Mouse (Mus musculus) kidney, embryonic 16.5 days (tissue): ENCODE measurements around the gene Ccdc80. TPM values are rescaled to one million over a fixed set of nuclear protein-coding genes. Genes with fewer than 3 reads are reported as not detected.

Source experiments
- ATAC-seq: fragments of 200-750 bp; cut with Nextera tagmentation; 2 replicates; pipeline ENCODE4 v1.8.0; 2017; ENCODE audit warnings: moderate TSS enrichment; ENCODE audit not compliant: low FRiP score, low TSS enrichment
- H3K27ac ChIP-seq: fragments of 300-500 bp; sonication (generic); 2 replicates; pipeline ENCODE4 v1.5.1; 2014; ENCODE audit warnings: low read length
- H3K27me3 ChIP-seq: fragments of 300-500 bp; sonication (generic); 2 replicates; pipeline ENCODE4 v1.6.1; 2014; ENCODE audit warnings: low read length, control low read depth, mixed read lengths; ENCODE audit not compliant: insufficient read depth
- H3K36me3 ChIP-seq: fragments of 300-500 bp; sonication (generic); 2 replicates; pipeline ENCODE4 v1.6.1; 2014; ENCODE audit warnings: low read length, control low read depth, mixed read lengths; ENCODE audit not compliant: insufficient read depth
- H3K4me1 ChIP-seq: fragments of 300-500 bp; sonication (generic); 2 replicates; pipeline ENCODE4 v1.6.1; 2014; ENCODE audit warnings: low read length, control low read depth, mixed read lengths; ENCODE audit not compliant: insufficient read depth
- H3K4me2 ChIP-seq: fragments of 300-500 bp; sonication (generic); replicated peaks from 2 replicates; pipeline ENCODE4 v1.6.1; 2014; ENCODE audit warnings: low read depth, low read length
- H3K4me3 ChIP-seq: fragments of 300-500 bp; sonication (generic); 2 replicates; pipeline ENCODE4 v1.5.1; 2014; ENCODE audit warnings: mild to moderate bottlenecking, low read length
- H3K9ac ChIP-seq: fragments of 300-500 bp; sonication (generic); replicated peaks from 2 replicates; pipeline ENCODE4 v1.6.1; 2014; ENCODE audit warnings: low read length
- H3K9me3 ChIP-seq: fragments of 300-500 bp; sonication (generic); 2 replicates; pipeline ENCODE4 v1.6.1; 2016; ENCODE audit warnings: low read length, control low read depth
- WGBS: fragments of 180-500 bp; shearing (Covaris S2); extraction: QIAGEN DNeasy Blood & Tissue Kit; methylation state at CpG from one replicate; pipeline ENCODE4 v1.1.7; 2014; 5-methylcytosine and 5-hydroxymethylcytosine counted together
- polyA plus RNA-seq: library from polyadenylated mRNA; unstranded; fragments of >200 nt; fragmentation: Nextera tagmentation; extraction: Ambion mirVana; gene quantifications from 2 replicates; pipeline ENCODE4 v1.2.1, GENCODE M21; 2015

Ccdc80 gene
- polyA plus RNA-seq = 112 and 114 TPM in 2 replicates

DNA sequence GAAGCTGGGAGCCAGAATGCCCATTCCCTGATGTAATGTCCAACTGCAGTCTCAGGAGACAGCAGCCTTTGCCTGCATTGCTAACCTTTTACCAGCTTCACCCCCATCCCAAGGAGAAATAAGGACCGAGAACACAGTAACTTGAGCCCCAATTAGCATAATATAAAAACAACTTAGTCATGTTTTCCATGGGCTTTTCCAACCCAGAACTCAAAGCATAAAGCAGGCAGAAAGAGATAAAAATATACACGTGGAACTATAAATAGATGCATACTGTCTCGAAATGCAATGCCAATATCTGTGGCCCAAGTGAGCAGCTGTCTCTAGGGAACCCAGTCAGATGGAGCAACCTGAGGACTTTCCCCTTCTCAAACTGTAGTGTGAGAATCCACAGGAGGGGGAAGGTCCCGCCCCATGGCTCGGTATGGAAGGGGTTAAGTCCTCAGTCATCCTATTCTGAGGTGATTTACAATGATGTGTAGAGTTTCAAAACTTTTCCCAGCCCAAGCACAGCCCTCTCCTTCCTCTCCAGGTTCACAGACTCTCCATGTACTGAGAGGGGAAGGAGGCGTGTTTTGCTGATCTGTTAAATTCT lies at the start of gene Ccdc80:
Ccdc80 (plus strand) TSS at position 266 of the 595 bp plus-strand sequence.
- Histone ChIP-seq H3K27me3 (no peaks in the 10 kb centered on the region), H3K4me2 (peak within 1 kb of the TSS; percentile 57), H3K36me3 (no peaks in the 10 kb centered on the region), H3K9me3 (no peaks in the 10 kb centered on the region), H3K4me1 (peaks cover 28% of the 10 kb centered on the region), H3K9ac (peak within 1 kb of the TSS; percentile 67), H3K27ac (peak within 1 kb of the TSS; percentile 90), H3K4me3 (peak within 1 kb of the TSS; percentile 52)
- WGBS = 3% methylated on average over 6 of the region's 6 CpGs
- ATAC-seq = peak; percentile 83

DNA sequence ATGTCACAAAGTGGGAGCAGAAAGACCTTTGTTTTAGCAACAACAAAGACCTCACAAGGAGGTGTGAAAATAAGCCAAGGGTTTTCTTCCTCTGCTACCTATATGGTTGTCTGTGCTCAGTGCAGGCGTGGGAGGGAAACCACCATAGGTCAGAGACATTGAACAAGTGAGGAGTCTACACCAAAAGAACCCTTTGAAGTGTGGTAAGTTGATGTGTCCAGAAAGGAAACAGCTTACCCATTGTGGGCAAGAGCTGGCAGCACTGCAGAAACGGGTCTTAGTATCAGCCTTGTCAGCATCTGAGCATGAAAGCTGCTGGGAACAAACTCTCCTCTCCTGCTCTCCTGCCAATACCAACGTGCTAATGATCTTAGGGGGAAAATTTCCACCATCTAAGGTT lies 48.4 kb upstream of the Ccdc80 start:
- no peaks in the 10 kb centered on the region for H3K9me3 ChIP-seq
- no peak overlapping the region for H3K27ac ChIP-seq

DNA sequence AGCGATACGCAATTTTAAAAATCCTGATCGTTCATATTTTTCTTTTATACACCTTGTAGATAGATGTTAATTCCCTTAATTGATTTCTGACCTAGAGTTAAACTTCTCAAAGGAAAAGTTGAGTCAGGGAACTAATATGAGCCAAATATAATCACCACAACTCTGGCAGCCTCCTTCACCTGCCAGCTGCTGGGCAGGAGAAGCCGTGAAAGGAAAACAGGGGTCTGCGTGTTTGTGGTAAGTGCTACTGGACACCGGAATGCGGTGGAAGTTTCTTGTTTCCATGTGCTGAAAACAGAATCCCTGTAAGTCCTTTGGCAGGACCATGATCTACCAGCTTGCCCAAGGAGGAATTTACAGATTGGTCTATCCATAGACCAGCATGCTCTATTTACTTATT lies 36.0 kb upstream of the Ccdc80 start:
- Histone ChIP-seq H3K9me3 (no peaks in the 10 kb centered on the region), H3K9ac (no peak overlapping the region), H3K4me3 (no peak overlapping the region), H3K4me2 (no peak overlapping the region), H3K27ac (no peak overlapping the region), H3K27me3 (no peaks in the 10 kb centered on the region), H3K36me3 (no peaks in the 10 kb centered on the region), H3K4me1 (no peaks in the 10 kb centered on the region)
- 89% methylated on average over 7 of the region's 7 CpGs for WGBS
- ATAC-seq = no peak

More for the DNA sequence above, 48.4 kb upstream of the Ccdc80 start:
- Histone ChIP-seq H3K36me3 (no peaks in the 10 kb centered on the region), H3K4me1 (no peaks in the 10 kb centered on the region), H3K4me3 (no peak overlapping the region), H3K4me2 (no peak overlapping the region), H3K9ac (no peak overlapping the region), H3K27me3 (no peaks in the 10 kb centered on the region)
- ATAC-seq = no peak
- WGBS = 41% methylated on average over 3 of the region's 3 CpGs

DNA sequence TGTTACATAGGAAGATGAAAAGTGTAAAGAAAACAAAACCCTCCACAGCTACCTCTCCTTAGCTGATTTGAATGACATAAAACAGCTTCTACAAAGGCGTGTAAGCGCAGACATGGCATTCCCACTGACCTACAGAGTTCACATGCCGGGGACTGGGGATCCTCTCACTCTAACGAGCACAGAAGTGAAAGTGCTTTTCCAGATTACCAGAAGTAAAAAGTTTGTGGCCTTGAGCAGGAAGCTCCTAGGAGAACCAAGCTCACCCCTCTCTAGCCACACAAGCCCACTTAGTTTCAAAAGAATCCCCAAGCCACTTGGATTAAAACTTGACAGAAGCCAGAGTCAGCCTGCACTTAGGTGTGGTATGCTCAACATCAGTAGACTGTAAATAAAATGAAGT lies 35.3 kb upstream of the Ccdc80 start:
- Histone ChIP-seq H3K27me3 (no peaks in the 10 kb centered on the region), H3K4me3 (no peak overlapping the region), H3K27ac (no peak overlapping the region), H3K36me3 (no peaks in the 10 kb centered on the region), H3K9me3 (no peaks in the 10 kb centered on the region), H3K4me2 (no peak overlapping the region), H3K4me1 (no peaks in the 10 kb centered on the region), H3K9ac (no peak overlapping the region)
- no peak for ATAC-seq
- WGBS = 69% methylated on average over 4 of the region's 4 CpGs

DNA sequence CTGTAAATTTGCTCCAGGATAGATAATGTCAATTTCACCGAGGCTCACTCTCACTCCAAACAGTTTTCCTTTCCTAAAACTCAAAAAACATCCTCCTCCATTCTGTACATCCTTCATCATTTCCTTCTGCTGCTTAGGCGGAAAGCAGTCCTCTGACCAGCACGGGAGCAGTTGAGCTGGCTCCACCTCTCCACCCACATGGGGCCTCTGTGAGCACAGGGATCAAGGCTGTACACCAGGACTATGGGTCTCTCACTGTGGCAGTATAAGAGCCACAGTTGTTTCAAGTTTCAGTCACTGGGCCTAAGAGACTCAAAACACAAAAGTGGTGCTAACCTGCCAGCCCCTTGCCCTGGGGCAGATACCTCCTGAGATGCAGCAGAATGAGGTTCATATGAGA lies 32.1 kb upstream of the Ccdc80 start:
- Histone ChIP-seq H3K4me2 (no peak overlapping the region), H3K36me3 (no peaks in the 10 kb centered on the region), H3K4me3 (no peak overlapping the region), H3K27ac (no peak overlapping the region), H3K4me1 (no peaks in the 10 kb centered on the region), H3K9ac (no peak overlapping the region), H3K9me3 (no peaks in the 10 kb centered on the region), H3K27me3 (no peaks in the 10 kb centered on the region)
- WGBS = 48% methylated on average over 3 of the region's 3 CpGs
- ATAC-seq = no peak

DNA sequence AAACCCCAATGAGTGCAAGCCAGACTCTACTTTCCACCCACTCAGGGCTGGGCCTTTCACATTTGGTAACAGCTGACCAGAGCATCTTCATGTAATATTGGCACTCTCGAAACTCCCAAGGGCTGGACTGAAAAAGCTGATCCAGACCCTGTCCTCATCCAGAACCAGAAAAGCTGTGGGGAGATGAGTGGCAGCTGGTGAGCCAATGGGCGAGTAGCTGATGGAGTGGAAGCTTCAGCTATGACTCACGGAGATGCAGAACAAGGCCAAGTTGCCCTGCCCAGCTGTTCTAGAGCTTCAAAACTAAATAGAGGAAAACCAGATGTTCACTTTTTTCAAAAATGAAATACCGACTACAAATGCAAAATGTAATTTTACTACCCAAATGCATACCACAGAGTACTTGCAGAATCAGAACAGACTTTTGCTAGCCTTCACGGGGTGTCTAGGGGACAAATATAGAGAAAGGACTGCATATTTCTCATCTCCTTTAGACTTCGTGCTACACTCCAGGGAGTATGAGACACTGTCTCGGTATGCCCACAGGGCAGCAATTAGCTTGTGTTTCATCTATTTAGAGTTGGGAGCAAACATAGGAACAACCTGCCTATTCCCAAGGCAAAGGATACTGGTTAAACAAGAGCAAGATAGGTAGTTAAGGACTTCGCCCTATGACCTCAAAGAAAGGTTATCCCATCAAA lies 22.7 kb upstream of the Ccdc80 start:
- no peaks in the 10 kb centered on the region for H3K9me3 ChIP-seq
- no peaks in the 10 kb centered on the region for H3K27me3 ChIP-seq
- no peaks in the 10 kb centered on the region for H3K36me3 ChIP-seq
- H3K4me2 ChIP-seq = no peak overlapping the region
- H3K27ac ChIP-seq = no peak overlapping the region
- H3K4me1 ChIP-seq = no peaks in the 10 kb centered on the region
- no peak overlapping the region for H3K9ac ChIP-seq
- WGBS = 84% methylated on average over 8 of the region's 8 CpGs
- H3K4me3 ChIP-seq = no peak overlapping the region
- ATAC-seq = no peak

DNA sequence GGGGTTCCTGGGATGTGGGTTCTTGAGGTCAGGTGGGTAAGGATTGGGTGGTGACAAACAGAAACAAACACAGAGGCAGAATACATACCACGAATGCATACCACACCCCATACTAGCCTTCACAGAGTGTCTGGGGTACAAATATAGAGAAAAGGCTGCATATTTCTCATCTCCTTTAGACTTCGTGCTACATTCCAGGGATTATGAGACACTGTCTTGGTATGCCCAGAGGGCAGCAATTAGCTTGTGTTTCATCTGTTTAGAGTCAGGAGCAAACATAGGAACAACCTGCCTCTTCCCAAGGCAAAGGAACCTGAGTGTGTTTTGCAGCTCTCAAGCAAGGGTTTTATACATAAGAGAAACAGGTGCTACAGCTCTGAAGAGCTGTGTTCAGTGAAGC lies 21.8 kb upstream of the Ccdc80 start:
- no peaks in the 10 kb centered on the region for H3K4me1 ChIP-seq
- H3K9me3 ChIP-seq = no peaks in the 10 kb centered on the region
- no peaks in the 10 kb centered on the region for H3K36me3 ChIP-seq
- no peaks in the 10 kb centered on the region for H3K27me3 ChIP-seq
- 77% methylated on average over 2 of the region's 2 CpGs for WGBS
- no peak overlapping the region for H3K27ac ChIP-seq
- no peak for ATAC-seq
- H3K9ac ChIP-seq = no peak overlapping the region
- no peak overlapping the region for H3K4me2 ChIP-seq
- no peak overlapping the region for H3K4me3 ChIP-seq

DNA sequence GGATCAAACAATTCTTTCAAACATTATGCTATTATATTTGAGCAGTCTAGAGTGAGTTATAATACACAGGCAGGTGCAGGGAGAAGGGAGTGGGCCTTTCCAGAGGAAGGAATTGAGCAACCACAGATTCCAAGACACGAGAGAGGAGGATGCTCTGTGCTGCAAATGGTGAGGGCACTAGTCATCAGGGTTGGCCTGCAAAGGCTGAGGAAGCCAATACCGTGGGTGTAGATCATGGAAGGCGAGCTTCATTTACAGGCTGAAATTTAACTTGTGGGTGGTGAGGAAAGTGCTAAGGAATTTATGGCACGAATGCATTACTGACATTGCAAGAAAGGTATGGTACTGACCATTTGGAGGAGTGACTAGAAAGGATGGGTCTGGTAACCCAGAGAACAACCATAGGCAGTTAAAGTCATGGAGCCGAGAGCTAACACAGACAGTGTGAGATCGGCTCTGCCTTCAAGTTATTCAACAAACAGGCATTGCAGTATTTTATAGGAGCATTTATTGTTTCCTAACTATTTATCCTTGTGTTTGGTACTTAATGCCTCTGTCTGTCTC lies 15.6 kb upstream of the Ccdc80 start:
- H3K4me2 ChIP-seq = no peak overlapping the region
- H3K4me1 ChIP-seq = 0 out of 2 replicates have a peak, but pooled peaks cover 2% of the 10 kb centered on the region
- no peaks in the 10 kb centered on the region for H3K27me3 ChIP-seq
- H3K9me3 ChIP-seq = no peaks in the 10 kb centered on the region
- 74% methylated on average over 6 of the region's 6 CpGs for WGBS
- no peak overlapping the region for H3K4me3 ChIP-seq
- no peak for ATAC-seq
- H3K9ac ChIP-seq = no peak overlapping the region
- no peak overlapping the region for H3K27ac ChIP-seq
- no peaks in the 10 kb centered on the region for H3K36me3 ChIP-seq

DNA sequence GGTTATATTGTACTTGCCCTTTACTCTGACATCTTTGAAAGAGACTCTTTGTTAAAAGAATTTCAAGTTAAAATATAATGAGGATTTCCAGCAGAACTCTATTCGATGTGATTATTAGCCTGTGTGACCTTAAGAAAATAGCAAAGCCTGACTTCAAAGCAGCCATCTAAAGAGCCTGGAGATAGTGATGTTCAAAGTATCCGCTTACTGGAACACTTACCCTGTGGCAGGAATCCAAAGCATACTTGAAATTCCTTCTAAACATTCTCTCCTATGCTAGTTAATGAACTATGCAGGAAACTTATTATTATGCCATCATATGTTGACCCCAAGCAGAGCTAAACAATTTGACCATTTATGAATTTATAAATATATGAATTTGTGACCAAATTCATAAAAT lies 13.9 kb upstream of the Ccdc80 start:
- Histone ChIP-seq H3K27ac (no peak overlapping the region; the same call in 1 of the 2 replicates), H3K9me3 (no peaks in the 10 kb centered on the region), H3K36me3 (no peaks in the 10 kb centered on the region), H3K4me1 (0 out of 2 replicates have a peak, but pooled peaks cover 2% of the 10 kb centered on the region), H3K4me3 (no peak overlapping the region), H3K9ac (no peak overlapping the region), H3K4me2 (no peak overlapping the region), H3K27me3 (no peaks in the 10 kb centered on the region)
- WGBS = 43% methylated on average over 2 of the region's 2 CpGs
- ATAC-seq = peak; percentile 70; the same call in 1 of the 2 replicates

DNA sequence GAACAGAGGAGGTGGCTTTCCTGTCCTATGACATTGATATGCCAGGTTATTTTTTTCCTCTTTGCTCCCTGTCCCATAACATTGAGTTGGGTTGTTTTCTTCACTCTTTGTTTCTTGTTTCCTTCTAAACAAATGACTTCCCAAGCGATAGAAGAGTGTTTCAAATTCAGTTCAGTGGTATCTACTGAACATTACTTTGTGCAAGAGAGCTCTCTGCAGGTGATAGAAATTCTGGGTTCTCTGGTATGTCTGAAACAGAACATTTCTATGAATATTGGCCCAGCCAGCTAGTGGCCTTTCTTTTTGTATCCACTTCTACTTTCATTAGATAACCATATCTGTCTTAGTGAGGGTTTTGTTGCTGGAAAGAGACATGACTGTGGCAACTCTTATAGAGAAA lies 4.4 kb upstream of the Ccdc80 start:
- H3K4me3 ChIP-seq = no peak overlapping the region
- no peak overlapping the region for H3K27ac ChIP-seq
- no peak overlapping the region for H3K9ac ChIP-seq
- H3K4me2 ChIP-seq = no peak overlapping the region
- H3K4me1 ChIP-seq = peaks cover 5% of the 10 kb centered on the region
- no peaks in the 10 kb centered on the region for H3K9me3 ChIP-seq
- H3K36me3 ChIP-seq = no peaks in the 10 kb centered on the region
- WGBS = 69% methylated on average over 1 of the region's 1 CpGs
- no peaks in the 10 kb centered on the region for H3K27me3 ChIP-seq
- no peak for ATAC-seq
